Mouse (Mus musculus): ENCODE measurements at regions not wholly inside any gene's neighbourhood (a gene's known extent, or its start where the extent isn't known, plus 50 kb on each side); places are given as distances from the start of the nearest gene placed in this dataset.

DNA sequence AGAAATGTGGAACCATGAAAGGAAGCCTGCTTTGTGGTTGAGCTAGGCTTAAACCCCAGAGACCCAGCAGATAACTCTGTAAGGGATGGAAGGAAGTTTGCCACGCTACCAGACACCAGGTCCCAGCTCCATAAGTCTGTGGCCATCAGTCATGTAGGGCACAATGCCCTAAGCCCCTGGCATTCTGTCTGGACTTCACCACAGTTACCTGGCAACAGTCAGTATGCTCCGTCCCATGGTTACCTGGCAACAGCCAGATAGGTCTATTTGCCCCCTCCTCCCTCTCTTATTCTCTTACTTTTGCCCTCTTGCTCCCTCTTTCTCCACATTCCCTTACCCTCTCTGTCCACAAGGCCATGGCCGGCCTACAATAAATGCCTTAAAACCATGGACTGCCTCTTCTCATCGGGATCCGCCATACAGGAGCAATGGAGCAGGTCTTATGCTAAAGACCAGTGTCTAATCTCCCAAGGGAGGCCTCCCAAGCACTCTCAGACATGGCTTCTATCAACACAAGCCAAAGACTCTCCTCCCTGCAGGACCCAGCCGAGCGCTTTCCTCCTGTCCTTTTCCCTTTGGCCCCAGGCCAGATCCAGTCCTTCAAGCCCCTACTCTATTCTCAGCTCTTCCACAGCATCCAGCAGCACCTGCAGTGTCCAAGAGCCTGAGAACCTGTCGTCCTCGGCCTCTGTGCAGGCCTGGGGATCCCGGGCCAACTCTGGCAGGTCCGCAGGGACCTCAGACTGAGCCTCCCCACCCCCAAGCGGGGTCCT is 66.3 kb upstream of the Usp38 start:
- WGBS = 59% methylated on average over 12 of the region's 12 CpGs

DNA sequence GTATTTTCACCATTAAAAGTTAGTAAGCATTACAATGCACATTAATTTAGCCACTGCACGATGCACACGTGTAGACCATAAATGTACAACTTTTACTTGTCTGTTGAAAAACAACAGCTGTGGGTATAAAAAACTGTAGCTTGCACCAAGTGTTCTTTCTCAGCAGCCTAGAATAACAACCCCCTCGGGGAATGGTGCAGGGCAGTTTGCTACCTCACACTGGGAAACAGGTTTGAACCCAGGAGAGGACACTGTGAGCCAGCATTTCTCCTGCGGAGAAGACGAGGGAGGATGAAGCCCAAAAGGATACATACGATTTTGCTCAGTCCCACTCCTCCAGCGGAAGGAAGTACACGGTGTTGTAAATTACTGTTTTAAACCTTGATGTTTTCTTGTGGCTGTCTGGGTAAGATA is 65.2 kb upstream of the Usp38 start:
- Histone ChIP-seq H3K9ac (no peak overlapping the region), H3K27ac (no peak overlapping the region), H3K4me2 (no peak overlapping the region), H3K9me3 (replicated peaks) (no peaks in the 10 kb centered on the region), H3K4me3 (no peak overlapping the region), H3K36me3 (no peaks in the 10 kb centered on the region), H3K27me3 (no peaks in the 10 kb centered on the region), H3K4me1 (replicated peaks) (peaks cover 7% of the 10 kb centered on the region; the same call in 1 of the 2 replicates)
- 65% methylated on average over 8 of the region's 8 CpGs for WGBS
- ATAC-seq (replicated peaks; ENCODE audit: insufficient number of reproducible peaks, insufficient read depth, low FRiP score, low read depth) = no peak

More for the DNA sequence above, 66.3 kb upstream of the Usp38 start:
- no peak for ATAC-seq (replicated peaks; ENCODE audit: insufficient number of reproducible peaks, insufficient read depth, low FRiP score, low read depth)
- Histone ChIP-seq H3K9ac (no peak overlapping the region), H3K27ac (no peak overlapping the region), H3K27me3 (no peaks in the 10 kb centered on the region), H3K4me2 (no peak overlapping the region), H3K4me3 (no peak overlapping the region), H3K4me1 (replicated peaks) (peaks cover 7% of the 10 kb centered on the region; the same call in 1 of the 2 replicates), H3K36me3 (no peaks in the 10 kb centered on the region), H3K9me3 (replicated peaks) (no peaks in the 10 kb centered on the region)

DNA sequence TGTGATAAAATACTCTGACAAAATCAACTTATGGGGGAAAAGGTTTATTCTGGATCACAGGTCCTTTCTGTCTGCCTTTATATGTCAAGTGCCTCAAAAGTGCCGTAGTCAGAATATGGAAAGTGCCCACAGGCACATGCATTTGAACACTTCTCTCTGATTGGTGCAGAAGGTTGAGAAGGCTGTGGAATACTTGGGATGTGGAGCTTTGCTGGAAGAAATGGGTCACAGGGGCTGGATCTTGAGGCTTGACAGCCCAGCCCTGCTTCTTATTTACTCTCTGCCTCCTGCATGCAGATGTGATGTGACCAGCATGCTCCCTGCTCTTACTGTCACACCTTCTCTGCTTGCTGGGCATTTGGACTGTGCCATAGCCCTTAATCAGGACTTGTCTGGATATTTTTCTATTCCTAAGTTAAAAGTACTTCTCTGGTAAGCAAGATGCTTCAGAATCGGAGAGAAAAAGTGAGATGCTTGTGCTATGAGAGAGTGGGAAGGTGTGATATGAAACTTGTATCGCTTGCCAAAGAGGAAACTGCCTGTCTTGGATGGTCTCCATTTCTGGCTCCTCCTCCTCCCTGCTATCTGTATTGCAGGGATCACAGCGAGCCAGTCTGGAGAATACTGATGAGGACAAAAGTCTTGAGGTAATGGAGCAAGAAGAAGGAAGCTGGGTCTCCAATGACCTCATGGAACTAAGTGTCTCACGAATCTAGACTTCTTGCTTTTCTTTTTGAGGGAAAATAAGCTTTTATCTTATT is 54.5 kb upstream of the Usp38 start:
- Histone ChIP-seq H3K27me3 (no peaks in the 10 kb centered on the region), H3K27ac (0 out of 2 replicates have a peak overlapping the region, but pooled peaks have one; percentile 12), H3K4me2 (no peak overlapping the region), H3K9ac (no peak overlapping the region), H3K4me3 (no peak overlapping the region), H3K9me3 (replicated peaks) (no peaks in the 10 kb centered on the region), H3K36me3 (no peaks in the 10 kb centered on the region), H3K4me1 (replicated peaks) (no peaks in the 10 kb centered on the region; the same call in 1 of the 2 replicates)
- WGBS = 53% methylated on average over 5 of the region's 5 CpGs
- 0 out of 2 replicates have a peak, but pooled peaks have one; percentile 31 for ATAC-seq (replicated peaks; ENCODE audit: insufficient number of reproducible peaks, insufficient read depth, low FRiP score, low read depth)

DNA sequence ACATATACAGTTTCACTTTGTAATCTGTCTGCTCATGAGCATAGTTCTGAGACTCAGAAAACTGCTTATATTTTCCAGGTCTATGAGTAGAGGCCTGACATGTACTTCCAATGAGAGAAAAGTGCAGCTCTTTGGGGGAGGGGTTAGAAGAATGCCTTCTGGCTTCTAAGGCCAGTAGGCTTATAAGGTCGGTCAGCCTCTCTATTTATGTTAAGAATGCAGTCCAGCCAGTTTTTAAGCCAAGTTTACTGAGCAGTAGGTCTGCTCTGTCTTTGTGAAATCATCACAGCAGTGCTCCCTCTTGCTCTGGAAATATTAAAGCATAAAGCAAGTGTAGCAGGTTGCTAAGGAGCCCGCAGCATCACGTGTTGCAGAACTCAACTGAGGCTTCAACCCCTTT is 53.8 kb upstream of the Usp38 start:
- H3K27ac ChIP-seq = no peak overlapping the region
- ATAC-seq (replicated peaks; ENCODE audit: insufficient number of reproducible peaks, insufficient read depth, low FRiP score, low read depth) = no peak
- H3K9me3 ChIP-seq (replicated peaks) = no peaks in the 10 kb centered on the region
- 69% methylated on average over 3 of the region's 3 CpGs for WGBS
- no peak overlapping the region for H3K9ac ChIP-seq
- no peaks in the 10 kb centered on the region; the same call in 1 of the 2 replicates for H3K4me1 ChIP-seq (replicated peaks)
- no peak overlapping the region for H3K4me2 ChIP-seq
- H3K27me3 ChIP-seq = no peaks in the 10 kb centered on the region
- H3K4me3 ChIP-seq = no peak overlapping the region
- no peaks in the 10 kb centered on the region for H3K36me3 ChIP-seq

DNA sequence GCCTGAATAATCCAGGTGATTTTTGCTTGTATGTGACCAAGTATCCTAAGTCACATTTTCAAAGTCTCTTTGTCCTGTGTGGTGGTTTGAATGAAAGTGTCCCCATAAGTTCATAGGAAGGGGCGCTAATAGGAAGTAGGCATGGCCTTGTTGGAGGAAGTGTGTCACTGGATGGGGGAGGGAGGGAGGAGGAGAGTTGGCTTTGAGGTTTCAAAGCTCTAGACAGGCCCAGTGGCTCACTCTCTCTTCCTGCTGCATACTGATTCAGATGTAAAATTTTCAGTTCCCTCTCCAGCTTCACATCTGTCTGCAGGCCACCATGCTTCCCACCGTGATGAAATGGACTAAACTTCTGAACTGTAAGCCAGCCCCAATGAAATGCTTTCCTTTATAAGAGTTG is 52.0 kb upstream of the Usp38 start:
- Histone ChIP-seq H3K4me1 (replicated peaks) (no peaks in the 10 kb centered on the region; the same call in 1 of the 2 replicates), H3K4me2 (no peak overlapping the region), H3K27ac (no peak overlapping the region), H3K36me3 (no peaks in the 10 kb centered on the region), H3K9me3 (replicated peaks) (no peaks in the 10 kb centered on the region), H3K9ac (no peak overlapping the region), H3K4me3 (no peak overlapping the region), H3K27me3 (no peaks in the 10 kb centered on the region)
- no peak for ATAC-seq (replicated peaks; ENCODE audit: insufficient number of reproducible peaks, insufficient read depth, low FRiP score, low read depth)
- 85% methylated on average over 2 of the region's 2 CpGs for WGBS

Measured in heart, embryonic 15.5 days (tissue).